Mouse (Mus musculus) kidney, postnatal 25 days (tissue): ENCODE data around the gene Cdc42ep2.
A peak's percentile ranks its signal among the peaks of the same experiment; 100 is the strongest.

Experiments
- DNase-seq, 2 experiments: peaks; one replicate each; pipeline ENCODE4 v3.0.0; 2021; ENCODE audit warnings: mixed read lengths in 2 of 2

The Cdc42ep2 gene

DNA sequence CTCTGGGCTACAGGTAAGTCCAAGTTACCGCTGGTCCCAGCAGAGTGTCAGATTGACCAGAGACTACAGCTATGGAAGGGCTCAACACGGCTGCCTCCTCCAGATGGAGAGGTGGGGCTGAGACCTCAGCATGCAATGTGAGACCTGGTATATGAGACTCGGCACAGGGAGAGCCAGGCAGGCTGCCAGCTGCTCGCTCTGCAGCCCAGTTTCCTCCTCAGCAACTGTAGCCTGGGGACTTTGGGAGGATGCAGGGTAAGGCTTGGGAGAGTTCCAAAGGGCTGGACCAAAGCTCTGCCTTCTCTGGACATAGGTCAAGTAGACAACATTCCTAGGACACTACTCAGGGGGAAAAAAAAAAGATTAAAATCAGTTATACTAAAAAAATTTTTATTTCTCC is 15.6 kb upstream of the Cdc42ep2 start:
- DNase-seq: peak; percentile 94 to 95

DNA sequence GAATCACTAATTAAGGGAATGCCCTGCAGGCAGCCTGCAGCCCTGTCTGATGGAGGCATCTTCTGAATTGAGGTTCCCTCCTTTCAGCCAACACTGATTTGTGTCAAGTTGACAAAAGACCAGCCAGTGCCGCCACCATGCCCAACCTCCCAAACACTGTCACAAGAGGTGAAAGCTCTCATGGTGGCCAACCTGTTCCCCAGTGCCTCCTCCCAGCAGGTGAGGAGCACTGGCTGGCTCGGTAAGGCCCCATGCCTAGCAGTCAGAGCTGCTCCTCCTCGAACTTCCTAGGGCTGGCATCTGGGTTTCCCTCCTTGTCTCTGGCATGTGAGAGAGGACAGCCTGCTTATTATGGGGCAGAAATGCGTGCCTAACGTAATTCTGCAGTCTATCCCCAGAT is 15.1 kb upstream of the Cdc42ep2 start:
- DNase-seq: no peak

DNA sequence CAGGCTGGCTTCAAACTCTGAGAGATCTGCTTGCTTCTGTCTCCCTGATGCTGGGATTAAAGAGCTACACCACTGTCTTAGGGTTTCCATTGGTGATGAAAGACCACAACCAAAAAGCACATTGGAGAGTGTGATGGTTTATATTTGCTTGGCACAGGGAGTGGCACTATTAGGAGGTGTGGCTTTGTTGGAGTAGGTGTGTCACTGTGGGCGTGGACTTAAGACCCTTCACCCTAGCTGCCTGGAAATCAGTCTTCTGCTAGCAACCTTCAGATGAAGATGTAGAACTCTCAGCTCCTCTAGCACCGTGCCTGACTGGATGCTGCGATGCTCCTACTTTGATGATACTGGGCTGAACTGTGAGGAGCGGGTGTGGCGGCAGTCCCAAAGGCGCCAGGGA is 13.9 kb upstream of the Cdc42ep2 start:
- DNase-seq: no peak

DNA sequence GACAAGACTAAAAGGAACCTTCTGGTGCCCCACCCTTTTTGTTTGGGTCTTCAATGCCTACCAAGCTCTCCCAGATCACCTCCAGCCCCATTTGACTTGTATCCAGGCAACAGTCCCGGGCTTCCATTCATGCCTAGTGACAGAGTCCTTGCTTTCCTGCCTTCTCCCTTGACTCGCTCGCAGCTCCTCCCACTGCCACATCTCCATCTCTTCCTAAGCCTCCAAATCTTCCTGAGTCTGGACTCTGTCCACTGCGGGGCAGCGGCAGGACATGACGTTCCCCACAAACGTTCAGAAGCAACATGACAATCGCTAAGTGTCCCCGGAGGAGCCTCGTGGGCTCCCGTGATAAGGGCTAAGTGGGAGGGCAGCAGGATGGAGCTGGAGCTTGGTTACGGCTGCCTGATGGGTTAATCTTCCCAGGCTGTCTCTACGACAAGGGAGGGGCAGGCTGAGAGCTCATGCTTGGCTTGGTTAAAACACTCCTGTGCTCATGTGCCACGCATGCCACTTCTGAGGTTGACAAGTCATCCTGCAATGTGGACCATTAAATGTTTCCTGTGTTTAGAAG is 13.3 kb upstream of the Cdc42ep2 start:
- no peak for DNase-seq

DNA sequence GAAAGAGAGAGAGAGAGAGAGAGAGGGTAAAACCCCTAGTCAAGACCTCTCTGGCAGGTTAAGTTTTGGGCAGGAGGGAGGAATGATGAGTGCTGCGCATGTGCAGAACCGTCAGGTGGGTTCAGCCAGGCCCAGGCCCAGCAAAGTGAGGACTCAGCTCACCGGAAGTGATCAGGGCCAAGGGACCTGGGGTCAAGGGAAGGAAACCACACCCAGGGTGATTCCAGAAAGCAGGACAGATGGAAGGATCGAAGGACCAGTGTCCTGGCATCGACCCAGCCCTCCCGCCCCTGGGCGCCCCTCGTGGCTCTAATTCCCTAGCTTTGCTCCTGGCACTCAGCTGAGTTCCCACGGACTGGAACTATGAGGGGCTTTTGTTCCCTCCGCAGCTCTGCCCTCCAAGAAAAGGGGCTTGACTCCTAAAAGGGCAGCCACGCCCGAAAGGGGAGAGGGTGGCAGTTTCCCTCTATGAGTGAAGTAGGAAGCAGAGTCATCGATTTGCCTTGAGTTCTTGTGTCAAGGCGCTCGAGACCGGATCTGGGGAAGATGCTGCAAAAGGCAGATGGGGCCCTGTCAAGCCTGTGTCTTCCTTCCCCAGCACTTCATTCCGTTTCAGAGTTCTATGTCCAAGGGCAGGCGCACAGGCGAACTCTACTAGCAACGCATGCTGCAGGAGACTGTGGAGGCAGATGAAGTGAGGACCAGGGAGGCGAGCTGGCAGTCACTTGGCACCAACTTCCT is 12.6 kb upstream of the Cdc42ep2 start:
- DNase-seq: no peak

DNA sequence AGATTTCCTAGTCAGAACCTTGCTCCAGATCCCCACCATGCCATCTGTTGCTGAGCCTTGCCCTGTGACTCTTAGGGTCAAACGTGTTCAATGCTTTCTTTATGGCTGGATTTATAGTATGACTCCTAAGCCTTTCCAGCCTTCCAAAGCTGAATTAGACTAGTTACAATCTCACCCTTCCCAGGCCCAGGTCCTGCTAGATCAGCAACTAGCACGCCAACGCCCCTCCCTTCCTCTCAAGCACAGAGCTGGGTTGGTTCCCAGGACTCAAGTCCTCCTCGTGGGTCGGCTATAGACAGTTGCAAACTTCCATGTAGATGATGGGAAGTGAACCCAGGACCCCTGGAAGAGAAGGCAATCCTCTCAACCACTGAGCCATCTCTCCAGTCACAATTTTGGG is 11.1 kb upstream of the Cdc42ep2 start:
- peak; percentile 61 to 63 for DNase-seq

DNA sequence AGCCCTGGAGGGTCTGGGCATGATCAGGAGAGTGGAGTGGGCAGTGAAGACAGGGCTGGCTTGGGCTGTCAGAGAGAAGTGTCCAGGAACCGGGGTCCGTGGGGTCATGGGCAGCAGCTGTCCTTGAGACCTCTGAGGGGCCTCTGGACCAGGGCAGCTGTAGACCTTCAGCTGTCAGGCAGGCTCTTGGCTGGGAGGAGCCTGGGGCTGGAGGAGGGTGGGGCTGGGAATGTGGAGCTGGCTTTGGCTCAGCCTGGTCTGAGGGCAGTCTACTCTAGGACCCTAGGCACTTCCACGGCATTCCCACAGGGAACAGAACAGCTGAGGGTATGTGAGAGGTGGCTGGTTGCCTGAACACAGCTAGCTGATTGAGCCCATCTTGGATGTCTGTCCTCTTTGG is 10.7 kb upstream of the Cdc42ep2 start:
- peak; percentile 56 to 73 for DNase-seq

DNA sequence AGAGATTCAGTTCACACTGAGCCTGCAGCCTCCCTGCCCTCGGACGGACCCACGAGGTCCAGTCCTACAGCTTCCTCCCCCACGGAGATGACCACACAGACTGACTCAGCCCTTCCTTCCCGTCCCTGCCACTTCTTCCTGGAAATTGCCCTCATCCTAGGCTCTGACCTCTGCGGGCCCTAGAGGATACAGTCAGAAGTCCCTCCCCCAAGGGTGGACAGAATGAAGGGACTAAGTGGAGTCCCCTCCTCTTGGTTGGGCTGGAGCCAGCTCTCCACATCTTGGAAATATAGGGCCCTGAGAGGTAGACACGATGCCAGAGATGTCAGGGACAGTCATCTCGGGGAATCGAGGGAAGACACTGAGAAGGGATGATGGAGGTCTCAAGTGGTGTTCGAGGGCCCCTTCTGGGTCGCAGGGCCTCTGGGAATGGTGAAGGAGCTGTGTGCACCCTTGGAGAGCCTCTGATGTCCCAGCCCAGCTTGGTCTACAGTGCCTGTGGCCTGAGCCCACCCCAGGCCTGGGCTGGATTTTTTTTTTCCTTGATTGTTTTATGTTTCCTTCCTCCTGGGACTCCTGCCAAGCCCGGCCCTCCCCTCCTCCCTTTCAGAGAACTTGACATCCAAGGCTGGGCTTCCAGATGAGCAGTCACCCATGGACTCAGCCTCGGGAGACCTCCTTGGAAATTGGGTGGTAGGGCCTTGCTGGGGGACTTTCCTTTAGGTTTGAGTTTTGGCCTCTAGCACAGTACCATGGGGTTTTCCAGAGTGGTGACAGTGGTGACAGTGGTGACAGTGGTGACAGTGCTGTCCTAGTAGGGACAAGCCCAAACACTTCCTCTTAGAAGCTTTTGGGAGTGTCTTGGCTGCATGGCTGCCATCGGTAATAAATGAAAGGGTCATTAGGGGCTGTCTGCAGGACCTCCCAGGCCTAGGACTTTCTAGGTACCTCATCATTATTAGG is 5.3 kb upstream of the Cdc42ep2 start:
- DNase-seq: peak; percentile 90 to 94

DNA sequence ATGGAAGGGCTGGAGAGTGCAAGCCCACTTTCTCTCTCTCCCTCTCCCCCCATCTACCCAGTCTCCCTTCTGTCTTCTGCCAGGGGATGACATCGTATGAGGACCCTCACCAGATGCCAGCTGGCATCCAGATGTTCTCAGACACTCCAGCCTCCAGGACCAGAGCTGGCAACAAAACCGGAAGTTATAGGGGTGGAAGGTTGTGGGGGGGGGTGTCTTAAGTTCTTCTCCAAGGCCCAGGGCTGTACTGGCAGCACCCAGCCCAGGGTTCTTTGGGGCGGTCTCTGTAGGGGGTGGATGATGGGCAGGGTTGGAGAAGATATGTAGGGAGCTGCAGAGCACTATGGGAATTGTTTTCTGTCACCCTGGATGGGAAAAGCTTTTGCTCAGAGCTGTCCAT is 3.9 kb upstream of the Cdc42ep2 start:
- no peak for DNase-seq

DNA sequence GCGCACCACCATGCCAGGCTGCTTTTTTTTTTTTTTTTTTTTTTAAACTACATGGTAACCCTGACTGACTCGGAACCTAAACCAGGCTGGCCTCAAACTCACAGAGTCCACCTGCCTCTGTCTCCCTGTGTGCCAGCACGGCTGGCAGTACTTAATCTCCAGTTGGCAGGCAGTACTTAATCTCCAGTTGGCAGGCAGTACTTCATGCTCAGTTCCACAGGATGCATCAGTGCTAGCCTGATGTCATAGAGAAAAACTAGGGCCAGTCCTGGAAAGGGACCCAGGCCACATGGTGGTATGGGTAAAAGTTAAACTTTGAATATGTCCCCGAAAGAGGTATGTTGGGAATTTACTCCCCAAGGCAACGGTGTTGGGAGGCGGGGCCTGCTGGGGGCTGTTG is 3.5 kb upstream of the Cdc42ep2 start:
- DNase-seq: no peak

DNA sequence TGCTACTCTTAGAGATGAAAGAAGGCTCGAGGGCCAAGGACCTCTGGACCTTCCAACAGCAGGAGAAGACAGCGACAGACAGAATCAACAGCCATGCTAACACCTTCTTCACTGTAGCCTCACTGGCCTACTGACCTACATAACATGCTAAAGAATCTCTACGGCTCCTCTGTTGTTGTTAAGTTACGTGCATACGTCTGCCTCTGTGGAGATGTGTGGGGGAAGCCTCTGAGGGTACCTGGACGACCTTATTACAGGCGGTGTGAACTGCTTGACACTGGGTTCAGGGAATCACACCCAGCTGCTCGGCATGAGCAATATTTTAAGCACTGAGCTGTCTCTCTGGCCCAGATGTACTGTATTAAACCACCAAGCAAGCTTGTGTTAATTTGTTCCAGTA is 2.9 kb upstream of the Cdc42ep2 start:
- no peak for DNase-seq

DNA sequence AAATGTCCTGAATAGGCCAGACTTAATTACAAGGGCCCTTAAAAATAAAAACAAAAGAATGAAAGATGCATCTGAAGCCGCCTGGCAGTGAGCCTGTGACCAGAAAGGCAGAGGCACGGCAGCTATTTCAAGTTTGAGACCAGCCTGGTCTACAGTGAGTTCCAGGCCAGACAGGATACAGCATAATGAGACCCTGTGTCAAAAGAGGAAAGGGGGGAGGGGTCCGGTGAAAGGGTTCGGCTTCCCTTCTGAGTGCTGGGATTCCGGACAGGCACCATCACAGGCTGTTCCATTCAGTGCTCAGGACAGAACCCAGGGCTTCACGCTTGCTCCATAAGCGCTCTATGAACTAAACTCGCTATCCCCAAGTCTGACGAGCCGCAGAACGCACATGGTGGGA is 2.4 kb upstream of the Cdc42ep2 start:
- DNase-seq: peak; percentile 53 to 63

DNA sequence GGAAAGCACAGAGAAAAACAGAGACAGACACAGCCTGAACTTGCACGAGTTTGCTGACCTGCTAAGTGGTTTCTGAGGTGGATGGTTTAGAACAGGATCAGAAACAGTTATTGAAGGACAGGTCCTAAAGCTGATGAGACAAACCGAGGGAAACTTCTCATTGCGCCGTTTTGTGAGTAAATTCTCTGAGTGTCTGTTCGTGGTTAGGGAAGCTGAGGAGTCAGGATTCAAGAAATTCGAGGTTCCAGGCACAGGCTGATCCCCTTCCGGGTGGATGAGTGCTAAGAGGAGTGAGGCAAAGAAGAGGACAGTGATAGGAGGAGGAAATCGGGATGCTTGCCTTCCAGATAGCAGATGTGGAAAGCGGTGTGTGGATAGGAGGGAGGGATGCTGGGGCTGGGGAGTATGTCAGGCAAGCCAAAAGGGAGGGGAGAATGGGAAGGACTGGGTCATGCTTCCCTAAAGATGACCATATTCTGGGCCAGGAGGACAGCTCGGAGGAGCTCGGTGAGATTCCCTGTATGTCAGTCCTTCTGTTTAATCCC is 767 bp upstream of the Cdc42ep2 start:
- no peak for DNase-seq

DNA sequence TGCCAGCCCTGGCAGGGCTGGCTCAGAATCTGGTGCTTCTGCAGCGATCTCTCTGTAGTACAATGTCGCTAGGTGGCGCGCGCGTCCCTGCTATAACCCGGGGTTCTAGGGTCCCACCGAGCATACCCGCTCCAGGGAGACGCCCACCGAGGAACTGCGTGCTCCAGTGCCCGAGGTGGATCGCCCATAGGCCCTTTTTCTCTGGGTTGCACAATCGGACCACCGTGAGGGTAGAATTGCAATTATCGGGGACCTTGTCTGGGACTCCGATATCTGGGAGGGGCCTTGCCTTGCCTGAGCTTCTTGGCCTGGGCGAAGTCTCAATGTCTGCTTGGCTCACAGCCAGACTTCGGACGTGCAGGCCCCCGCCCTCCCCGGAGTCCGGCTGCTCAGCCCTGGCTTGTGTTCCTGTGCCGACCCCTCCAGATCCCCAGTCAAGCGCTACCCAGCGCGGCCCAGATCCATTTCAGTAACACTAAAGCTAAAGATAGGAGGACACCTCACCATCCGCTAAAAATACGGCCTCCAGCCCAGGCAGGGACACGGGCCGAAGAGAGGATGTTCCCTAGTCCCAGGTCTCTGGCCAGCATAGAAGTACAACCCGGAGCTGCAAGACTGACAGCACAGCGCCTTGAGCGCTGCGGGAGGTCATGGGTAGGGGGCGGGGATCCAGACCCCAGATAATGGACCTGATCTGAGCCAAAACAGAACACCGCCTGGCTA is 465 bp downstream of the Cdc42ep2 start:
- peak; percentile 94 to 99 for DNase-seq

DNA sequence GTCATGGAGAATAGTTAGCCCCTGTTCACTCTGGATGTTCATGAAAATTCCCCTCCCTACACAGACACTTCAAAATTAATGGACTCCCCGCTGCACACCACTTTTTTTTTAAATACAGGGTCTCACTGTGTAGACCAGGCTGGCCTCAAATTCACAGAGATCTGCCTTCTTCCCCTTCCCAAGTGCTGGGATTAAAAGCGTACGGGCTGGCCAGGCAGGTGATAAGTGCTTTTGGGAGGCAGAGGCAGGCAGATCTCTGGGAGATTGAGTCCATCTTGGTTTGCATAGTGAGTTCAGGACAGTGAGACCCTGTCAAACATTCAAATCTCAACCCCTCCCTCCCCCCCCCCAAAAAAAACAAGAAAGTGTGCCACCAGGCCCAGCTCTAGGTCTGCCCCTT is 1.7 kb downstream of the Cdc42ep2 start:
- no peak for DNase-seq

DNA sequence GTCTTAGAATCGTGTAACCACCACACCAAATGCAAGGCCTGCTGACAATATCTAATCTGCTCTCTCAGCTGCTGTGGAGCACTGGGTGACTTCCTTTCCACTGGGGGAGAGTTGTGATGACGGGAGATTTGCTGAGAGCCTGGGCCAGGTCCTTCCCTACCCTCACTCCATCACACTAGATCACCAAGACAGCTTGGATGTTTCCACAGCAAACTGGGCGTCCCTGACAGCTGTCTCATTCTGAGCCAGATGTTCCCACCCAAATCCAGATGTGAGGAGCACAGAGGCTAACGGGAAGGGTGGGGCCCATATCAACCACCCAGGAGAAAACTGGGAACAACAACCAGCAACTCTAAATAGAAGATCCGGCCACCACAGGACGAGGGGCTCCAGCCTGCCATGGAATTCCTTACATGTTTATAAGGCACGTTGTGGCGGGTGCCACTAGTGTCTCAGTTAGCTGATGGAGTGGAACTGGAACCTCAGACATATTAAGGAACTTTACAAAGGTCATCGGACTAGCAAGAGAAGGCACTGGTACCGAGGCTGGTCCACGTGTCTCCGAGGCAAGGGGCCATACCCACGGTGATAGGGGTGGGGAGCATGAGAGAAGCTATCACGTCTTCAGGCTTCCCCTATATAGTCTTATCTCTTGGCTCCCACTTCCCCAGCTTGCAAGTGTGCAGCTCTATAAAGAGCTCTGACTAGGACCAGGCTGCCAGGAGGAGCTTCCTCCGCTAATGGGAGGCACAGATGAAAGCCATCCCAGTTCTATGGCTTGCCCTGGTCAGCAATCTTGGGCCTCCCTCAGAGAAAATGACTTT is 2.3 kb downstream of the Cdc42ep2 start:
- peak in 1 of 2 experiments; percentile 66 for DNase-seq

DNA sequence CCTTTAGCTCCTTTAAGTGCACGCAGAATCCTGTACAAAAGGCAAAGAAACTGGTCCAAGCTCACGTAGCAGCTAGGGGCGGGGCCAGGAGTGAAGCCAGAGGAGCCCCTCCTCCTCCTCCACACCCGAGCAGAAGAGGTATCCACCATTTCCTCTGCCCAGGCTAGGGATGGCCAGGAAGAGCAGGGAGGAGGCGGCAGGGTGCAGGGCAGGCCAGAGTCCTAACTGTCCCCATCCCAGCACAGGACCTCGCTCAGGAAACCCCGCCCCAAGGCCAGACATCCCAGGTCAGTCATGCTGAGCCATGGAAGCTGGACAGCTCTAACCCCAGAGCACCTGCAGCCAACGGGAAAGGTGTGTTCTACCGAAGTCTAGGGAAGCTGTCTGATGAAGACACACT is 2.9 kb downstream of the Cdc42ep2 start:
- peak; percentile 55 to 82 for DNase-seq

DNA sequence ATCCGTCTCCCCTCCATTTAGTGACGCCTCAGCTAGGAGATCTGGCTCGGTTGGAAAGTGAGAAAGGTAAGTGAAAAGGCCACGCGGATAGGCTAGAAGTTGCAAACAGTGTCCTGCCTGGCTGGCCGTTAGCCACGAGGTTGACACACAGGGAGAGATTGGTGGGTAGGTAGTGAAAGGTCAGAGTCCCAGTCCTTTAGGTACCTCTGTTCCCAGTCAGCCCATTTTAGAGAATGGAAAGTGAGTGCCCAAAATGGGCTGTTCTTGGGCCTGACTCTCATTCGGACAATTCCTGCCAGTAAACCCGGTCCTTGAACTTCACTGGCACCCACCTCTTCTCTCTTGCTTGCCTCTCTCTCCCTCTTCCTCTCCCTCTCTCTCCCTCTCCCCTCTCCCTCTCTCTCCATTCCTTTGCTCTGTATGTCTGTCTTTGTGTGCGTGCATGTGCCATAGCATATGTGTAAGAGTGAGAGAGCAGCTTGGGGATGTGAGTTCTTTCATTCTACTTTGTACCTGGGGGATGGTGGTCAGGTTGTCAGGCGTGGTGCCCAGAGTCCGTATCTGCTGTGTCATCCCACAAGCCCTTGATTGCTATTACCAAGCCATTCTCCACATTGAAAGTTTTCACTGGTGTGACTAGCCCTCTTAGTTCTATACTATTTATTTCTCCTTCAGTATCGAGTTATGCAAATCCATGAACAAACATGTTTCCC is 11.5 kb downstream of the Cdc42ep2 start, which contains the start of gene Dpf2:
TSS of gene Dpf2 (minus strand) at position 4 of the 713 bp plus-strand sequence.
- DNase-seq: peak in 1 of 2 experiments; percentile 53

DNA sequence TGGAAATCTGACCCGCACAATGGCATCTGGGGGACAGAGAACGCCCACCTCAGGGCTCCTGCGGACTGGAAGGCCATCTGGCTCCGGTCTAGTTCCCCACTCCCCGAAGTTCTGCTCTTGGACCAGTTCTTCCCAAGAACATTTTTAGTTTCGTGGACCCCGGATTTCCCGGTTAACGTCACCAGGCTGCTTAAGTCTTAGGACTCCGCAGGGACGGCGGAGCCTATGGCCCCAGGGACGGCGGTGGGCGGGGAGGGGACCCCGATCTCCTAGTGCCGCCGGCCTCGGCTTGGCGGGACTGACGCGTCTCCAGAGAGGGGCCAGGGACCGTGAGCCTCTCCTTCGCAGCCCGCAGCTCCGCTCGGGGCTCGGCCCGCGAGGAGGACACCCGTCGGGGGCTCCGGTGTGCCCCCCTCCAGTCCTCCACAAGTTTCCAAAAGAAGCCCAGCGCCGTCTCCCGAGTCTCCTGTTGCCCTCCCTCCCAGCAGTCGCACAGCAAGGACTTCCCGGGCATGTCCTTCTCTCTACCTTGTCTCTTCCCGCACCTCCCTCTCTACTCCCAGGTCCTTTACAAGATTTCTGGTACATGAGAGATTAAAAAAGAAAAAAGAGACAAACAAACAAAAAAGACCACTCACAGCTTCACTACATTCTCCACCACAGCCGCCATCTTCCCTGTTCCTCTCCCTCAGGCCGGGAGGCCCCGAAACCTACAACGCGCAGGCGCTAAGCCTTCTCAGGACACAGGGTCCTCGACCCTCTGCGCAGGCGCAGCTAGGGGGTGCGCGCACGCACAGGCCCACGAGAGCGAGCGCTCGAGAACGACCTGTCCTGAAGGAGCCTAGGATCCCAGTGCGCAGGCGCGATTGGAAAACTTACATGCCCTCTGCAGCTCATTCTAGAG is 12.3 kb downstream of the Cdc42ep2 start:
- DNase-seq: peak; percentile 99 to 100
